Mouse (Mus musculus): ENCODE data around the gene Ogg1. TPM values are rescaled to one million over a fixed set of nuclear protein-coding genes. Genes with fewer than 3 reads are reported as not detected.

The Ogg1 gene
- total RNA-seq (2023; ENCODE audit: inconsistent age), result 13.3 to 18.1 TPM (median 14.8 TPM) in 4 replicates

GRCm38 (mm10) chr6:113326533-113327315 lies at the start of gene Ogg1:
Gene Ogg1 (plus strand): TSS chr6:113326972.

GRCm38 (mm10) chr6:113282101-113282802 lies 44.5 kb upstream of the Ogg1 start, which contains the start of gene Cpne9:
Gene Cpne9 (plus strand): TSS chr6:113282307.

GRCm38 (mm10) chr6:113306986-113307349 lies 19.8 kb upstream of the Ogg1 start, which contains the start of gene Brpf1:
Gene Brpf1 (plus strand): TSS chr6:113307137.

GRCm38 (mm10) chr6:113343177-113344092 lies 16.7 kb downstream of the Ogg1 start, which contains the start of gene Camk1:
Gene Camk1 (minus strand): TSS chr6:113343984.

GRCm38 (mm10) chr6:113377496-113378385 lies 51.0 kb downstream of the Ogg1 start, which contains the start of the genes Tada3 and Arpc4:
Gene Tada3 (minus strand): TSS chr6:113377883.
Gene Arpc4 (plus strand): TSS chr6:113378115.

Other genes with a start within 250 kb of the Ogg1 start
- gene Setd5, start 249.6 kb upstream of the Ogg1 start, total RNA-seq (2023; ENCODE audit: inconsistent age), result 119 to 128 TPM (median 123 TPM) in 4 replicates
- 1.3 to 2.5 TPM (median 1.5 TPM) in 4 replicates for gene Lhfpl4, start 131.6 kb upstream of the Ogg1 start, total RNA-seq (2023; ENCODE audit: inconsistent age)
- gene Mtmr14, start 89.1 kb upstream of the Ogg1 start, total RNA-seq (2023; ENCODE audit: inconsistent age), result 54.8 to 63.2 TPM (median 61.3 TPM) in 4 replicates
- 1.4 to 2.1 TPM (median 1.8 TPM) in 4 replicates for gene Cpne9, start 44.7 kb upstream of the Ogg1 start, total RNA-seq (2023; ENCODE audit: inconsistent age)
- 63.1 to 71.2 TPM (median 67.3 TPM) in 4 replicates for gene Brpf1, start 19.8 kb upstream of the Ogg1 start, total RNA-seq (2023; ENCODE audit: inconsistent age)
- gene Camk1, start 17.0 kb downstream of the Ogg1 start, total RNA-seq (2023; ENCODE audit: inconsistent age), result 0.77 to 2.4 TPM (median 1.0 TPM) in 4 replicates
- gene Tada3, start 50.9 kb downstream of the Ogg1 start, total RNA-seq (2023; ENCODE audit: inconsistent age), result 27.7 to 30.8 TPM (median 28.5 TPM) in 4 replicates
- 257 to 299 TPM (median 278 TPM) in 4 replicates for gene Arpc4, start 51.1 kb downstream of the Ogg1 start, total RNA-seq (2023; ENCODE audit: inconsistent age)
- gene Ttll3, start 62.3 kb downstream of the Ogg1 start, total RNA-seq (2023; ENCODE audit: inconsistent age), result 31.2 to 38.7 TPM (median 36.2 TPM) in 4 replicates
- 9.4 to 24.2 TPM (median 14.4 TPM) in 4 replicates for gene Rpusd3, start 92.4 kb downstream of the Ogg1 start, total RNA-seq (2023; ENCODE audit: inconsistent age)
- not detected in 4 replicates for gene Cidec, start 108.8 kb downstream of the Ogg1 start, total RNA-seq (2023; ENCODE audit: inconsistent age)
- gene Jagn1, start 115.6 kb downstream of the Ogg1 start, total RNA-seq (2023; ENCODE audit: inconsistent age), result 16.2 to 21.7 TPM (median 18.7 TPM) in 4 replicates
- not detected in 4 replicates for gene Il17re, start 131.5 kb downstream of the Ogg1 start, total RNA-seq (2023; ENCODE audit: inconsistent age)
- not detected in 4 replicates for gene Il17rc, start 144.5 kb downstream of the Ogg1 start, total RNA-seq (2023; ENCODE audit: inconsistent age)
- gene Creld1, start 156.3 kb downstream of the Ogg1 start, total RNA-seq (2023; ENCODE audit: inconsistent age), result 15.4 to 17.8 TPM (median 17.1 TPM) in 4 replicates
- 0.36 to 0.86 TPM (median 0.72 TPM) in 4 replicates for gene Prrt3, start 175.0 kb downstream of the Ogg1 start, total RNA-seq (2023; ENCODE audit: inconsistent age)
- gene Emc3, start 204.7 kb downstream of the Ogg1 start, total RNA-seq (2023; ENCODE audit: inconsistent age), result 71.5 to 80.4 TPM (median 76.9 TPM) in 4 replicates
- 2.1 to 2.7 TPM (median 2.5 TPM) in 4 replicates for gene Fancd2, start 204.7 kb downstream of the Ogg1 start, total RNA-seq (2023; ENCODE audit: inconsistent age)